Mouse (Mus musculus) neural tube, embryonic 14.5 days (tissue): ENCODE data around the gene Olfr1394. TPM values are rescaled to one million over a fixed set of nuclear protein-coding genes. Genes with fewer than 3 reads are reported as not detected.

Source experiments
- ATAC-seq: fragments of 200-750 bp; cut with Nextera tagmentation; 2 replicates; pipeline ENCODE4 v1.8.0; 2017; ENCODE audit warnings: low read depth, mild to moderate bottlenecking, moderate TSS enrichment, moderate library complexity
- H3K27ac ChIP-seq: fragments of 300-500 bp; sonication (generic); 2 replicates; pipeline ENCODE4 v1.5.1; 2014; ENCODE audit warnings: low read depth, mild to moderate bottlenecking, control low read depth, low read length, moderate library complexity, mixed read lengths
- H3K27me3 ChIP-seq: fragments of 300-500 bp; sonication (generic); 2 replicates; pipeline ENCODE4 v1.6.1; 2014; ENCODE audit warnings: low read length; ENCODE audit not compliant: control insufficient read depth, insufficient read depth
- H3K36me3 ChIP-seq: fragments of 300-500 bp; sonication (generic); 2 replicates; pipeline ENCODE4 v1.6.1; 2014; ENCODE audit warnings: low read length, mixed read lengths; ENCODE audit not compliant: control insufficient read depth, insufficient read depth
- H3K4me1 ChIP-seq: fragments of 300-500 bp; sonication (generic); 2 replicates; pipeline ENCODE4 v1.6.1; 2014; ENCODE audit warnings: low read length; ENCODE audit not compliant: control insufficient read depth, insufficient read depth
- H3K4me2 ChIP-seq: fragments of 300-500 bp; sonication (generic); 2 replicates; pipeline ENCODE4 v1.6.1; 2014; ENCODE audit warnings: mild to moderate bottlenecking, low read depth, low read length, control low read depth
- H3K4me3 ChIP-seq: fragments of 300-500 bp; sonication (generic); 2 replicates; pipeline ENCODE4 v1.5.1; 2014; ENCODE audit warnings: low read depth, low read length, control low read depth, mixed read lengths
- H3K9ac ChIP-seq: fragments of 300-500 bp; sonication (generic); replicated peaks from 2 replicates; pipeline ENCODE4 v1.6.1; 2014; ENCODE audit warnings: low read depth, mild to moderate bottlenecking, control low read depth, low read length, mixed read lengths
- H3K9me3 ChIP-seq: fragments of 300-500 bp; sonication (generic); 2 replicates; pipeline ENCODE4 v1.6.1; 2016; ENCODE audit warnings: low read length; ENCODE audit not compliant: control insufficient read depth
- WGBS: fragments of 180-500 bp; shearing (Covaris S2); extraction: QIAGEN DNeasy Blood & Tissue Kit; methylation state at CpG from one replicate; pipeline ENCODE4 v1.1.7; 2014; 5-methylcytosine and 5-hydroxymethylcytosine counted together
- polyA plus RNA-seq: library from polyadenylated mRNA; unstranded; fragments of >200 nt; fragmentation: Nextera tagmentation; extraction: Ambion mirVana; gene quantifications from 2 replicates; pipeline ENCODE4 v1.2.1, GENCODE M21; 2014

Gene Olfr1394
- polyA plus RNA-seq: not detected in 2 replicates

GRCm38 (mm10) chr11:49154077-49154476 lies at the start of gene Olfr1394:
Gene Olfr1394, plus strand, starts transcription at chr11:49154377.
- Histone ChIP-seq H3K27ac (no peak within 1 kb of the TSS), H3K4me2 (no peak within 1 kb of the TSS)
- WGBS: 94% methylated on average over 1 of the region's 1 CpGs

DNA sequence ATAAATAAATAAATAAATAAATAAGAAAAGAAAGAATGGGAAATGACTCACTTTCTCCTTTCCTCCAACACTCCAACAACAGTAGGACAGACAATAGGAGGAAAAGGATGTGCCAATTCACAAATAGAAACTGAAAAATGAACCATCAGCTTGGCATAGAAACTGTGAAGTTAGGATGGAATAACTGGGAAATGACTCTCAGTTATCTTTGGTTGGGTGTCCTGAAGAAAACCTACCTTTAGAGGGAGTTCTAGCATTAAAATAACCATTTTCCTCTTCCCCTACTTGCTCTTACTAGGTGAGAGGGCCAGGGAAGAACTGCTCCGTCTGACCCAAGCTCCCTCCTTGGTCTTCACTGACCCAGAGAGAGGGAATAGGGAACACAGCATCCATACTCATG lies 48.4 kb upstream of the Olfr1394 start:
- Histone ChIP-seq H3K27ac (no peak overlapping the region), H3K4me1 (no peaks in the 10 kb centered on the region), H3K4me3 (no peak overlapping the region), H3K9ac (no peak overlapping the region), H3K36me3 (no peaks in the 10 kb centered on the region), H3K4me2 (no peak overlapping the region), H3K9me3 (no peaks in the 10 kb centered on the region), H3K27me3 (no peaks in the 10 kb centered on the region)
- WGBS: 63% methylated on average over 1 of the region's 1 CpGs
- ATAC-seq: no peak

More at GRCm38 (mm10) chr11:49154077-49154476, at the start of gene Olfr1394:
- Histone ChIP-seq H3K4me1 (no peaks in the 10 kb centered on the region), H3K36me3 (no peaks in the 10 kb centered on the region), H3K27me3 (no peaks in the 10 kb centered on the region), H3K4me3 (no peak within 1 kb of the TSS), H3K9me3 (no peaks in the 10 kb centered on the region), H3K9ac (no peak within 1 kb of the TSS)
- no peak for ATAC-seq

DNA sequence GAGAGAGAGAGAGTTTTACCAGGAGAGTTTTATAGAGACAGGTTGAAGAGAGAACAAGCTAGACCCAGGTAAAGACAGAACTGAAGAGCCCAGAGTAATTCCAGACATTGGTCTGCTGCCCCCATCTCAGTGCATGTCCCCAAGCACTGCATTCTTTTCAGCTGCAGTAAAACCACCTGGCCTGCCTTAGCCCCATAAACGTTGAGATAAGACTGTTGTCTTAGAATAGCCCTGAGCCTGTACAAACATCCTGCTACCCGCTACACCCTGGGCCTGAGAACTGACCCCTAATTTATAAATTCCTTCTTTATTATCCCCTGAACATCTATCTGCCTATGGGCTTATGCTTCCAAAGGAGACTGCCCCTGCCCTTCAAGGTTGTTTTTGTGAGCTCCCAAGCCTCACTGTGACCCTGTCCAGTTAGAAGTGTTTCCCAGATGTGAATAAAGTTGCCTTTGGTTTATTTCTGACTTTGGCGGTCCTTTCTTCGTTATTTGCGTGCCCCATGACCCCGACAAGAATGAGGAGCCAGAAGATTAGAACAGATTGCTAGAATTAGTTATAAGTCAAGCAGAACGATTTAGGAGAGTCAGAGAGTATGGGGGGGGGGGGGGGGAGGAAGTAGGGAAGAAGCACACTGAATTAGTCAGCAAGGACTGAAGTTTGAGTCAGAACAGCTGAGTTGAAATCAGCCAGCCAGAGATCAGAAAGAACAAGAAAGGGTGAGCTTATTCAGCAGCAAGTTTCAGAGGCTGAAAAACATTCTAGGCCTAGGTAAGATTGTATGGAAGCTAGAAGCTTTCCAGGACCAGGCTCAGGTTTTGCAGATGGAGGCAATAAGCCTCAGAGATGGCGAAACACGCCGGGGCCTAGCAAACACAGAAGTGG lies 46.3 kb upstream of the Olfr1394 start:
- no peaks in the 10 kb centered on the region for H3K4me1 ChIP-seq
- H3K9me3 ChIP-seq: no peaks in the 10 kb centered on the region
- ATAC-seq: no peak
- no peak overlapping the region for H3K4me3 ChIP-seq
- H3K36me3 ChIP-seq: no peaks in the 10 kb centered on the region
- H3K4me2 ChIP-seq: no peak overlapping the region
- H3K9ac ChIP-seq: no peak overlapping the region
- H3K27ac ChIP-seq: no peak overlapping the region
- 74% methylated on average over 10 of the region's 10 CpGs for WGBS
- no peaks in the 10 kb centered on the region for H3K27me3 ChIP-seq

DNA sequence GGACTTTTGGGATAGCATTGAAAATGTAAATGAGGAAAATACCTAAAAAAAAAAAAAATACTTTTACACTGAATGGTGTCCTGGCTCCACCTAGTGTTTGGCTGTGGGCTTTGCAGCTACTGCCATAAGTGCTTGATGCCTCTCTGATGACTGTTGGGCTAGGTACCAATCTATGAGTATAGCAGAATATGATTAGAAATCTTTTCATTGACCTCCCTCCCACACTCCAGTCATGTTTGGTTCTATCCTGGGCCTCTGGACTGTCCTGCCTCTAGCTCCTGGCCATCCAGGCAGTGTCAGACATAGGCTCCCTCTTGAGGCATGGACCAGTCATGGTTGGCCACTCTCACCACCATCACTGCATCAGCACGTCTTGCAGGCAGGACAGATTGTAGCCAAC lies 45.3 kb upstream of the Olfr1394 start:
- Histone ChIP-seq H3K27me3 (no peaks in the 10 kb centered on the region), H3K36me3 (no peaks in the 10 kb centered on the region), H3K4me3 (no peak overlapping the region), H3K4me2 (no peak overlapping the region), H3K9me3 (no peaks in the 10 kb centered on the region), H3K27ac (no peak overlapping the region), H3K9ac (no peak overlapping the region), H3K4me1 (no peaks in the 10 kb centered on the region)
- no peak for ATAC-seq
- WGBS: 36% methylated on average over 1 of the region's 1 CpGs

DNA sequence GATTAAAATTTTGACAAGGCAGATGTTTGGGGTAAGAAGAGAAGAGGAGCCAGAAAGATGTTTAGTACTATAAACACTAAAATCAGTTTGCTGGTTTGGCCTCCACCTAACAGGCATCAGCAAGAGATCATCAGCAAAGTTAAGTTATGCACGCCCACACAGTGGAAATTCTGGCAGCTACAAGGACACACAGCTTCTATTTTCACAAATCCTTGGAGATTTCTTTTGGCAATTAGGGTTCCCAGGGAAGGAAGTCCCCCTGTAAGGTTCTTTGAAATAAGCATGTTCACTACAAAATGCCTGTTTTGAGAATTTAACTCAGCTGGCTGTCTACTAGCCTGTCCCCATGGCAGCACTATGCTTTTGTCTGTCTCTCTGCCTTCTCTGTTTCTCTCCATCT lies 43.2 kb upstream of the Olfr1394 start:
- no peak for ATAC-seq

DNA sequence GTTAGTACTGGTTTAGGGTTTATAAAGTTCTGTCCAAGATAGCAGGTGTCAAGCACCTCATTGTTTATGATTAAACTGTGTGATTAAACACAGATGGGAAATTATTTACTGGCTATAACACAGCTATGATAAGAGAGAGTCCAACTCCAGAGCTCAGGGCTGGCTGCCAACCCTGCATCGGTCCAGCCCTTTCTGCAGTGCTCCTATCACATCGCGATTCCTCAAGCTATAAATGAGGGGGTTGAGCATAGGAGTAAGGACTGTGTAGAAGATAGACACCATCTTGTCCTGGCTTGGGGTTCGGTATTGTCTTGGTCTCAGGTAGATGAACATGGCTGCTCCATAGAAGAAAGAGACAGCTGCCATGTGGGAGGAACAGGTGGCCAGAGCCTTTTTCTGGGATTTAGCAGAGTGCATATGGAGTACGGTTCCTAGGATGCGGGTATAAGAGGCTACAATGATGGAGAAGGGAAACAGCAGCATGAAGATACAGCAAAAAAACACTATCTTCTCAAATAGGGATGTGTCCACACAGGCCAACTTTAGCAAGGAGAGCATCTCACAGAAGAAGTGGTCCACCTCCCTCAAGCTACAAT lies 41.5 kb upstream of the Olfr1394 start:
- WGBS: 93% methylated on average over 6 of the region's 6 CpGs
- no peak overlapping the region for H3K4me2 ChIP-seq
- no peaks in the 10 kb centered on the region for H3K27me3 ChIP-seq
- no peak for ATAC-seq
- no peak overlapping the region for H3K27ac ChIP-seq
- H3K4me1 ChIP-seq: no peaks in the 10 kb centered on the region
- no peak overlapping the region for H3K4me3 ChIP-seq
- H3K9me3 ChIP-seq: no peaks in the 10 kb centered on the region
- H3K36me3 ChIP-seq: no peaks in the 10 kb centered on the region
- H3K9ac ChIP-seq: no peak overlapping the region

More for the DNA sequence above, 43.2 kb upstream of the Olfr1394 start:
- WGBS: 87% methylated on average over 1 of the region's 1 CpGs
- no peak overlapping the region for H3K4me2 ChIP-seq
- no peak overlapping the region for H3K9ac ChIP-seq
- no peaks in the 10 kb centered on the region for H3K9me3 ChIP-seq
- H3K4me3 ChIP-seq: no peak overlapping the region
- no peaks in the 10 kb centered on the region for H3K27me3 ChIP-seq
- H3K27ac ChIP-seq: no peak overlapping the region
- no peaks in the 10 kb centered on the region for H3K4me1 ChIP-seq
- no peaks in the 10 kb centered on the region for H3K36me3 ChIP-seq

- ATAC-seq: no peak
- H3K4me2 ChIP-seq: no peak overlapping the region
- H3K9ac ChIP-seq: no peak overlapping the region
- no peaks in the 10 kb centered on the region for H3K9me3 ChIP-seq
- no peaks in the 10 kb centered on the region for H3K27me3 ChIP-seq
- no peak overlapping the region for H3K4me3 ChIP-seq
- no peaks in the 10 kb centered on the region for H3K4me1 ChIP-seq
- H3K27ac ChIP-seq: no peak overlapping the region
- WGBS: 79% methylated on average over 2 of the region's 2 CpGs
- no peaks in the 10 kb centered on the region for H3K36me3 ChIP-seq
Observed at GRCm38 (mm10) chr11:49114158-49114557, 40.0 kb upstream of the Olfr1394 start.

DNA sequence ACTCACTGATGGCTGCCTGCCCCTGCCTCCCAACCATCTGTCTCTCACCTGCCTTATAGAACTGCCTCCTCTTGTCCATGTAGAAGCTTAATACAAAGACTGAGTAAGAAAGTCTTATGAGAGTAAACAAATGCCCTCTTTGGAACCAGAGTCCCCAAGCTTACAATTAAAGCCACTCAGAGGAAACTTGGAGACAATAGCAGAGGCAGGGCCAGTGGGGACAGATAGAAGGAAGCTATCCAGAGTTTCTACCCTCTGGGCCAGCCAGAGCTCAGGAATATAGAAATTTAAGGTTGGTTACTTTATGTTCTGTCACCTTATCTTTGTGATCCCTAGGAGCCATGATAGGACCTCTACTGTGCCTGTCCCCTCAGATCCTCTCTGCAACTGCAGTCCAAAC lies 39.4 kb upstream of the Olfr1394 start, which contains the start of gene Olfr1396:
TSS of gene Olfr1396 (minus strand) at position 101 of the 400 bp plus-strand sequence.
- Histone ChIP-seq H3K27me3 (no peaks in the 10 kb centered on the region), H3K4me2 (no peak within 1 kb of the TSS), H3K4me1 (no peaks in the 10 kb centered on the region), H3K36me3 (no peaks in the 10 kb centered on the region), H3K27ac (no peak within 1 kb of the TSS), H3K9me3 (no peaks in the 10 kb centered on the region), H3K4me3 (no peak within 1 kb of the TSS), H3K9ac (no peak within 1 kb of the TSS)
- ATAC-seq: no peak

- H3K9ac ChIP-seq: no peak overlapping the region
- H3K9me3 ChIP-seq: no peaks in the 10 kb centered on the region
- no peak for ATAC-seq
- H3K36me3 ChIP-seq: no peaks in the 10 kb centered on the region
- H3K27ac ChIP-seq: no peak overlapping the region
- no peaks in the 10 kb centered on the region for H3K4me1 ChIP-seq
- no peaks in the 10 kb centered on the region for H3K27me3 ChIP-seq
- 83% methylated on average over 3 of the region's 3 CpGs for WGBS
- no peak overlapping the region for H3K4me2 ChIP-seq
- no peak overlapping the region for H3K4me3 ChIP-seq
Observed at GRCm38 (mm10) chr11:49119635-49120034, 34.5 kb upstream of the Olfr1394 start.
